ENCODE assay signal across 8 mouse cellular contexts in the genomic region with DNA sequence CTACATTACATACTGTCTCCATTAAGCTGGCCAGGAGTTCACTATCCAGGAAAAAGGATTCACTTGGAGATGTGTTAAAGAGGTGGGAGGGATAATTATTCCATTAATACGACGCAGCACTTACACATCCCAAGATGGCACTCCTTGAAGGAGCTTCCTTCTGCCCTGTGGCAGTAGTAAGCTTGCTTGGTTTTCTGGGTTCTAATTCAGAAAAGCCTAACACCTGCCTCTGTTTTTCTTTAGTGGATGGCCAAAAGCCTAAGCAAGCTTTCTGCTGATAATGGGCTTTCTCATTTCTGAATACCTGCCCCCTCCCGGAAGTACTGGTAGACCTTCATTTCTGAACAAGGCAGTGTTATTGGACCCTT. TPM values are rescaled to one million over a fixed set of nuclear protein-coding genes. Genes with fewer than 3 reads are reported as not detected.
DNase-seq lines count a peak whose midpoint lies in the region; ATAC-seq and TF ChIP-seq lines count a peak whose summit lies in the region.

No protein-coding gene starts in this region.

- H3K4me3 ChIP-seq in heart, adult 2 months: no peak overlapping the region
- H3K4me3 ChIP-seq in C2C12 (ENCODE audit: insufficient read depth, poor library complexity, severe bottlenecking): no peak overlapping the region
- H3K4me3 ChIP-seq in forebrain, embryonic 12.5 days (replicated peaks): no peak overlapping the region
- peak overlapping the region; percentile 76; the same call in 1 of the 2 replicates for H3K4me3 ChIP-seq in liver, embryonic 12.5 days

- intact Hi-C loops in heart, adult 2 months (cut with DNase I): loop anchor here (5.0 kb wide), 1 partner anchor 133 kb away; no protein-coding TSS in a partner anchor

- H3ac ChIP-seq in C2C12 (ENCODE audit: control insufficient read depth, insufficient read length, low read depth): peak overlapping the region; percentile 6

- WGBS in heart, adult 2 months: 96% methylated on average over 3 of the region's 3 CpGs
- 75% methylated on average over 3 of the region's 3 CpGs for WGBS in forebrain, embryonic 12.5 days
- 79% methylated on average over 3 of the region's 3 CpGs for WGBS in liver, embryonic 12.5 days (ENCODE audit: insufficient replicate concordance)

- TF ChIP-seq EP300 in heart, adult 2 months (IDR thresholded peaks at IDR 0.05; ENCODE audit: insufficient read depth, low read depth, low read length): no peak

- H3K79me3 ChIP-seq in C2C12 (ENCODE audit: low read depth): no peaks in the 10 kb centered on the region

- peak overlapping the region; percentile 96; the same call in 1 of the 2 replicates for H3K9ac ChIP-seq in heart, adult 2 months (ENCODE audit: low read depth, low read length)
- H3K9ac ChIP-seq in forebrain, embryonic 12.5 days: no peak overlapping the region
- H3K9ac ChIP-seq in liver, embryonic 12.5 days: peak overlapping the region; percentile 85; the same call in 1 of the 2 replicates

- no peak overlapping the region; the same call in 1 of the 2 replicates for H3K27ac ChIP-seq in heart, adult 2 months
- H3K27ac ChIP-seq in forebrain, embryonic 12.5 days: no peak overlapping the region
- no peak overlapping the region for H3K27ac ChIP-seq in liver, embryonic 12.5 days

- H3K4me1 ChIP-seq in heart, adult 2 months (ENCODE audit: control insufficient read depth, insufficient read depth, low read length): peaks cover 1% of the 10 kb centered on the region
- H3K4me1 ChIP-seq in forebrain, embryonic 12.5 days: peaks cover 4% of the 10 kb centered on the region; the same call in 1 of the 2 replicates
- peaks cover 19% of the 10 kb centered on the region for H3K4me1 ChIP-seq in liver, embryonic 12.5 days

- no peak for DNase-seq in heart, adult 2 months
- no peak for DNase-seq in heart, adult 18-20 months
- DNase-seq in layer of hippocampus, postnatal 10 days (ENCODE audit: low spot score in 2 of 2): no peak
- no peak for DNase-seq in kidney, postnatal 25 days

- no peaks in the 10 kb centered on the region for H3K79me2 ChIP-seq in heart, adult 2 months (replicated peaks; ENCODE audit: control insufficient read depth, insufficient read depth, low read length)
- H3K79me2 ChIP-seq in C2C12 (ENCODE audit: control insufficient read depth, insufficient read depth): no peaks in the 10 kb centered on the region

- peak overlapping the region; percentile 74; the same call in 1 of the 2 replicates for H3K4me2 ChIP-seq in forebrain, embryonic 12.5 days
- H3K4me2 ChIP-seq in liver, embryonic 12.5 days: peak overlapping the region; percentile 95

- no peak for TF ChIP-seq CTCF in heart, adult 2 months (IDR thresholded peaks at IDR 0.05)
- TF ChIP-seq CTCF in C2C12 (IDR thresholded peaks at IDR 0.05; ENCODE audit: control insufficient read depth, insufficient read depth, insufficient read length): no peak

- H3K9me3 ChIP-seq in forebrain, embryonic 12.5 days: no peaks in the 10 kb centered on the region
- no peaks in the 10 kb centered on the region for H3K9me3 ChIP-seq in liver, embryonic 12.5 days (replicated peaks)

- ATAC-seq in forebrain, embryonic 12.5 days (ENCODE audit: low FRiP score): no peak
- ATAC-seq in liver, embryonic 12.5 days: no peak
- no peak for ATAC-seq in frontal cortex, adult (ENCODE audit: low TSS enrichment)

- no peaks in the 10 kb centered on the region for H3K27me3 ChIP-seq in heart, adult 2 months (ENCODE audit: control insufficient read depth, insufficient read depth, low read length)
- H3K27me3 ChIP-seq in C2C12 (ENCODE audit: control insufficient read depth, insufficient read depth, insufficient read length): no peaks in the 10 kb centered on the region
- no peaks in the 10 kb centered on the region for H3K27me3 ChIP-seq in forebrain, embryonic 12.5 days
- H3K27me3 ChIP-seq in liver, embryonic 12.5 days (replicated peaks): no peaks in the 10 kb centered on the region

- no peak for TF ChIP-seq POLR2A in heart, adult 2 months (IDR thresholded peaks at IDR 0.05; ENCODE audit: insufficient read depth, low read depth, low read length)

- H3K36me3 ChIP-seq in heart, adult 2 months (ENCODE audit: control insufficient read depth, insufficient read depth, low read length): peaks cover 7% of the 10 kb centered on the region; the same call in 1 of the 2 replicates
- peaks cover 3% of the 10 kb centered on the region for H3K36me3 ChIP-seq in C2C12 (ENCODE audit: control insufficient read depth, insufficient read depth)
- H3K36me3 ChIP-seq in forebrain, embryonic 12.5 days (replicated peaks): 0 out of 2 replicates have a peak, but pooled peaks cover 3% of the 10 kb centered on the region
- H3K36me3 ChIP-seq in liver, embryonic 12.5 days: 0 out of 2 replicates have a peak, but pooled peaks cover 3% of the 10 kb centered on the region

TF ChIP-seq in C2C12, 6 proteins besides CTCF, POLR2A, EP300 and RAD21:
- no peak for TF ChIP-seq CEBPB (IDR thresholded peaks at IDR 0.05; ENCODE audit: low read depth)
- TF ChIP-seq MYOG (IDR thresholded peaks at IDR 0.05; ENCODE audit: control insufficient read depth, extremely low read depth, insufficient read length): no peak
- TF ChIP-seq USF1 (IDR thresholded peaks at IDR 0.05; ENCODE audit: low read depth): no peak
- TF ChIP-seq FOSL1 (IDR thresholded peaks at IDR 0.05; ENCODE audit: insufficient read depth, low read length, poor library complexity, severe bottlenecking): no peak
- no peak for TF ChIP-seq MYOD1 (IDR thresholded peaks at IDR 0.05; ENCODE audit: control insufficient read depth, insufficient read length, low read depth)
- no peak for TF ChIP-seq MAX (IDR thresholded peaks at IDR 0.05)

RNA-seq across cellular contexts. Expression of gene Bcap29, which starts 0.8 kb away (rescaled TPM):
- total RNA-seq in heart, adult 2 months (2021): 10 to 100 TPM; 30.9 to 34.3 TPM
- polyA plus RNA-seq in heart, adult 2 months (2012; rRNA removed): 7.9 and 22.0 TPM in 2 replicates
- 10 to 100 TPM; 32.2 to 39.2 TPM for total RNA-seq in heart, adult 18-20 months (2021)
- 7.1 TPM for polyA plus RNA-seq in C2C12 (2012; fragmentation: generic; extraction: Trizol)
- 28.7 and 29.5 TPM in 2 replicates for polyA plus RNA-seq in forebrain, embryonic 12.5 days (2016; fragmentation: Nextera tagmentation; extraction: Ambion mirVana)
- 41.9 and 42.5 TPM in 2 replicates for polyA plus RNA-seq in liver, embryonic 12.5 days (2016; fragmentation: Nextera tagmentation; extraction: Ambion mirVana)
- total RNA-seq in layer of hippocampus, postnatal 10 days (2021): 10 to 100 TPM; 20.8 to 22.2 TPM

RNA-seq across cellular contexts. Expression of gene Dus4l, which starts 19.4 kb away (rescaled TPM):
- 1 to 10 TPM; 7.9 to 8.8 TPM for total RNA-seq in heart, adult 2 months (2021)
- polyA plus RNA-seq in heart, adult 2 months (2012; rRNA removed): 3.3 and 5.9 TPM in 2 replicates
- 1 to 10 TPM; 5.9 to 8.0 TPM for total RNA-seq in heart, adult 18-20 months (2021)
- polyA plus RNA-seq in C2C12 (2012; fragmentation: generic; extraction: Trizol): 4.1 TPM
- 7.4 and 9.5 TPM in 2 replicates for polyA plus RNA-seq in forebrain, embryonic 12.5 days (2016; fragmentation: Nextera tagmentation; extraction: Ambion mirVana)
- polyA plus RNA-seq in liver, embryonic 12.5 days (2016; fragmentation: Nextera tagmentation; extraction: Ambion mirVana): 6.1 and 6.7 TPM in 2 replicates
- total RNA-seq in layer of hippocampus, postnatal 10 days (2021): 10 to 100 TPM in 1 of 2 experiments, 1 to 10 TPM in 1; 8.4 to 10.0 TPM

RNA-seq across cellular contexts. Expression of gene Cog5, which starts 19.4 kb away (rescaled TPM):
- 10 to 100 TPM; 55.8 to 58.3 TPM for total RNA-seq in heart, adult 2 months (2021)
- polyA plus RNA-seq in heart, adult 2 months (2012; rRNA removed): 24.7 and 48.2 TPM in 2 replicates
- 10 to 100 TPM; 54.5 to 60.3 TPM for total RNA-seq in heart, adult 18-20 months (2021)
- 8.2 TPM for polyA plus RNA-seq in C2C12 (2012; fragmentation: generic; extraction: Trizol)
- polyA plus RNA-seq in forebrain, embryonic 12.5 days (2016; fragmentation: Nextera tagmentation; extraction: Ambion mirVana): 30.2 and 30.8 TPM in 2 replicates
- 12.7 and 13.3 TPM in 2 replicates for polyA plus RNA-seq in liver, embryonic 12.5 days (2016; fragmentation: Nextera tagmentation; extraction: Ambion mirVana)
- total RNA-seq in layer of hippocampus, postnatal 10 days (2021): 10 to 100 TPM; 64.4 to 64.6 TPM
